ENCODE assay signal across 16 mouse cellular contexts in genomic region chr17:52880051-52880450, GRCm38 (mm10).
DNase-seq lines count a peak whose midpoint lies in the region; ATAC-seq and TF ChIP-seq lines count a peak whose summit lies in the region.
"Had no signal": no experiment of that assay in that cellular context is flagged by ENCODE, and none has a peak within 500 bp of the region (broad histone marks: within the 10 kb centered on the region; RNA-seq: fewer than 3 reads in every experiment).

No protein-coding gene starts in this region.

- H3K27me3 ChIP-seq in lung, postnatal 0 days (replicated peaks; ENCODE audit: insufficient read depth, low read length), result no peaks in the 10 kb centered on the region
- H3K27me3 ChIP-seq: embryonic facial prominence, embryonic 12.5 days; intestine, embryonic 15.5 days; limb, embryonic 12.5 days; megakaryocyte, embryonic 14.5 days; stomach, embryonic 15.5 days had no signal

- 67% methylated on average over 2 of the region's 2 CpGs for WGBS in lung, postnatal 0 days

- H3K36me3 ChIP-seq in lung, postnatal 0 days (ENCODE audit: insufficient read depth, low read length), result no peaks in the 10 kb centered on the region
- H3K36me3 ChIP-seq: embryonic facial prominence, embryonic 12.5 days; intestine, embryonic 15.5 days; limb, embryonic 12.5 days; stomach, embryonic 15.5 days had no signal

- ATAC-seq in lung, postnatal 0 days, result no peak
- ATAC-seq: intestine, embryonic 15.5 days had no signal

- TF ChIP-seq CTCF in lung, postnatal 0 days (IDR thresholded peaks at IDR 0.05), result no peak

- DNase-seq in lung, postnatal 10 days, result peak; percentile 7
- no peak for DNase-seq in lung, postnatal 0 days (ENCODE audit: low spot score)
- DNase-seq in cerebellum, adult 9-11 months, result peak; percentile 9
- peak; percentile 23 for DNase-seq in layer of hippocampus, adult 9-11 months
- peak; percentile 29 to 66 for DNase-seq in right cerebral cortex, postnatal 36 days (ENCODE audit: low spot score in 2 of 2)
- no peak for DNase-seq in kidney, postnatal 14 days
- DNase-seq in gastrocnemius, postnatal 4 days (ENCODE audit: low spot score in 2 of 2), result no peak
- no peak for DNase-seq in heart, adult 9 months (ENCODE audit: low spot score in 2 of 2)
- DNase-seq: heart, adult 18-20 months; heart, postnatal 14 days; kidney, postnatal 36 days had no signal

- TF ChIP-seq EP300 in lung, postnatal 0 days (IDR thresholded peaks at IDR 0.05), result no peak

- H3K4me2 ChIP-seq in lung, postnatal 0 days (replicated peaks; ENCODE audit: low read depth, low read length), result no peak overlapping the region
- H3K4me2 ChIP-seq: embryonic facial prominence, embryonic 12.5 days; intestine, embryonic 15.5 days; limb, embryonic 12.5 days; stomach, embryonic 15.5 days had no signal

- no peaks in the 10 kb centered on the region for H3K9me3 ChIP-seq in lung, postnatal 0 days (ENCODE audit: low read length)
- H3K9me3 ChIP-seq: embryonic facial prominence, embryonic 12.5 days; intestine, embryonic 15.5 days; limb, embryonic 12.5 days; stomach, embryonic 15.5 days had no signal

- H3K27ac ChIP-seq in lung, postnatal 0 days (ENCODE audit: low read length), result no peak overlapping the region
- H3K27ac ChIP-seq: embryonic facial prominence, embryonic 12.5 days; intestine, embryonic 15.5 days; limb, embryonic 12.5 days; stomach, embryonic 15.5 days had no signal

- no peak overlapping the region for H3K4me3 ChIP-seq in lung, postnatal 0 days (ENCODE audit: low read depth, low read length)
- H3K4me3 ChIP-seq: embryonic facial prominence, embryonic 12.5 days; intestine, embryonic 15.5 days; limb, embryonic 12.5 days; megakaryocyte, embryonic 14.5 days; stomach, embryonic 15.5 days had no signal

- no peaks in the 10 kb centered on the region for H3K4me1 ChIP-seq in lung, postnatal 0 days (ENCODE audit: insufficient read depth, low read depth, low read length)
- H3K4me1 ChIP-seq: embryonic facial prominence, embryonic 12.5 days; intestine, embryonic 15.5 days; limb, embryonic 12.5 days; megakaryocyte, embryonic 14.5 days; stomach, embryonic 15.5 days had no signal

- no peak overlapping the region for H3K9ac ChIP-seq in lung, postnatal 0 days (replicated peaks; ENCODE audit: low read depth)
- H3K9ac ChIP-seq: embryonic facial prominence, embryonic 12.5 days; intestine, embryonic 15.5 days; limb, embryonic 12.5 days; stomach, embryonic 15.5 days had no signal

Comparison
In these comparisons a context has a peak if more than half of its experiments do, and no peak if none do; other contexts are left out.
1. DNase-seq: peak in lung, postnatal 10 days (single experiment), cerebellum, adult 9-11 months (single experiment), layer of hippocampus, adult 9-11 months (single experiment) and right cerebral cortex, postnatal 36 days (2 of 2); none in lung, postnatal 0 days (single experiment), kidney, postnatal 14 days (single experiment), gastrocnemius, postnatal 4 days (0 of 2) and heart, adult 9 months (0 of 2).